Mouse (Mus musculus): ENCODE results near the gene 5730596B20Rik. TPM values are rescaled to one million over a fixed set of nuclear protein-coding genes. Genes with fewer than 3 reads are reported as not detected.
A peak's percentile ranks its signal among the peaks of the same experiment; 100 is the strongest.

5730596B20Rik gene
- polyA plus RNA-seq, 1 experiment from 2014 or later: 2.6 TPM

- peak overlapping the region; percentile 77 for H3K4me2 ChIP-seq
- H3K4me3 ChIP-seq (replicated peaks): peak overlapping the region; percentile 25
- 24% methylated on average over 5 of the region's 5 CpGs for WGBS
- H3K9me3 ChIP-seq: no peaks in the 10 kb centered on the region
- no peaks in the 10 kb centered on the region for H3K36me3 ChIP-seq
- peaks cover 34% of the 10 kb centered on the region for H3K4me1 ChIP-seq
- H3K27me3 ChIP-seq (replicated peaks): peaks cover 21% of the 10 kb centered on the region
- no peak for ATAC-seq (ENCODE audit: insufficient read depth, low FRiP score, low read depth)
- H3K9ac ChIP-seq: peak overlapping the region; percentile 32; the same call in 1 of the 2 replicates
- peak overlapping the region; percentile 97 for H3K27ac ChIP-seq
Observed at GRCm38 (mm10) chr6:52170898-52171223, 6.4 kb upstream of the 5730596B20Rik start.

- H3K27me3 ChIP-seq (replicated peaks): peaks cover 21% of the 10 kb centered on the region
- H3K4me1 ChIP-seq: peaks cover 32% of the 10 kb centered on the region
- peak overlapping the region; percentile 77 for H3K4me2 ChIP-seq
- no peaks in the 10 kb centered on the region for H3K9me3 ChIP-seq
- no peaks in the 10 kb centered on the region for H3K36me3 ChIP-seq
- ATAC-seq (ENCODE audit: insufficient read depth, low FRiP score, low read depth): no peak
- no peak overlapping the region for H3K4me3 ChIP-seq (replicated peaks)
- H3K9ac ChIP-seq: no peak overlapping the region
- peak overlapping the region; percentile 97 for H3K27ac ChIP-seq
- WGBS: 16% methylated on average over 4 of the region's 4 CpGs
Observed at GRCm38 (mm10) chr6:52171331-52171730, 6.0 kb upstream of the 5730596B20Rik start.

GRCm38 (mm10) chr6:52171938-52172337 is 5.4 kb upstream of the 5730596B20Rik start:
- Histone ChIP-seq H3K9ac (no peak overlapping the region), H3K27ac (peak overlapping the region; percentile 97), H3K9me3 (no peaks in the 10 kb centered on the region), H3K36me3 (no peaks in the 10 kb centered on the region), H3K4me3 (replicated peaks) (peak overlapping the region; percentile 41), H3K27me3 (replicated peaks) (peaks cover 21% of the 10 kb centered on the region), H3K4me1 (peaks cover 32% of the 10 kb centered on the region), H3K4me2 (peak overlapping the region; percentile 77)
- ATAC-seq (ENCODE audit: insufficient read depth, low FRiP score, low read depth): no peak
- 13% methylated on average over 7 of the region's 7 CpGs for WGBS

GRCm38 (mm10) chr6:52172501-52172900 is 4.8 kb upstream of the 5730596B20Rik start:
- WGBS: under 1% methylated on average over 35 of the region's 35 CpGs
- Histone ChIP-seq H3K36me3 (no peaks in the 10 kb centered on the region), H3K9ac (no peak overlapping the region), H3K4me3 (replicated peaks) (peak overlapping the region; percentile 41), H3K4me1 (peaks cover 31% of the 10 kb centered on the region), H3K27ac (peak overlapping the region; percentile 97), H3K4me2 (peak overlapping the region; percentile 77), H3K9me3 (no peaks in the 10 kb centered on the region), H3K27me3 (replicated peaks) (peaks cover 21% of the 10 kb centered on the region)
- peak; percentile 71 for ATAC-seq (ENCODE audit: insufficient read depth, low FRiP score, low read depth)

GRCm38 (mm10) chr6:52173648-52174047 is 3.6 kb upstream of the 5730596B20Rik start:
- Histone ChIP-seq H3K27ac (peak overlapping the region; percentile 97), H3K4me1 (peaks cover 29% of the 10 kb centered on the region), H3K4me2 (peak overlapping the region; percentile 77), H3K9me3 (no peaks in the 10 kb centered on the region), H3K9ac (no peak overlapping the region), H3K36me3 (no peaks in the 10 kb centered on the region), H3K27me3 (replicated peaks) (peaks cover 15% of the 10 kb centered on the region), H3K4me3 (replicated peaks) (peak overlapping the region; percentile 41)
- 3% methylated on average over 4 of the region's 4 CpGs for WGBS
- ATAC-seq (ENCODE audit: insufficient read depth, low FRiP score, low read depth): no peak

GRCm38 (mm10) chr6:52174968-52175751 is 2.1 kb upstream of the 5730596B20Rik start:
- Histone ChIP-seq H3K9ac (peak overlapping the region; percentile 71), H3K27ac (peak overlapping the region; percentile 96), H3K36me3 (no peaks in the 10 kb centered on the region), H3K4me2 (peak overlapping the region; percentile 59), H3K27me3 (replicated peaks) (peaks cover 12% of the 10 kb centered on the region; the same call in 1 of the 2 replicates), H3K4me1 (peaks cover 24% of the 10 kb centered on the region), H3K9me3 (no peaks in the 10 kb centered on the region), H3K4me3 (replicated peaks) (peak overlapping the region; percentile 60)
- WGBS: 2% methylated on average over 41 of the region's 41 CpGs
- peak; percentile 20; the same call in 1 of the 2 replicates for ATAC-seq (ENCODE audit: insufficient read depth, low FRiP score, low read depth)

GRCm38 (mm10) chr6:52175864-52176263 is 1.4 kb upstream of the 5730596B20Rik start:
- WGBS: under 1% methylated on average over 25 of the region's 35 CpGs
- Histone ChIP-seq H3K9me3 (no peaks in the 10 kb centered on the region), H3K27ac (peak overlapping the region; percentile 96), H3K9ac (peak overlapping the region; percentile 71; the same call in 1 of the 2 replicates), H3K36me3 (no peaks in the 10 kb centered on the region), H3K4me2 (peak overlapping the region; percentile 59), H3K27me3 (replicated peaks) (peaks cover 12% of the 10 kb centered on the region; the same call in 1 of the 2 replicates), H3K4me3 (replicated peaks) (peak overlapping the region; percentile 60), H3K4me1 (peaks cover 20% of the 10 kb centered on the region)
- no peak for ATAC-seq (ENCODE audit: insufficient read depth, low FRiP score, low read depth)

- H3K9me3 ChIP-seq: no peaks in the 10 kb centered on the region
- 1% methylated on average over 6 of the region's 6 CpGs for WGBS
- peaks cover 7% of the 10 kb centered on the region; the same call in 1 of the 2 replicates for H3K27me3 ChIP-seq (replicated peaks)
- H3K4me1 ChIP-seq: peaks cover 21% of the 10 kb centered on the region
- H3K9ac ChIP-seq: peak overlapping the region; percentile 71; the same call in 1 of the 2 replicates
- H3K4me2 ChIP-seq: peak overlapping the region; percentile 59
- H3K27ac ChIP-seq: peak overlapping the region; percentile 96
- no peak for ATAC-seq (ENCODE audit: insufficient read depth, low FRiP score, low read depth)
- peak overlapping the region; percentile 60 for H3K4me3 ChIP-seq (replicated peaks)
- no peaks in the 10 kb centered on the region for H3K36me3 ChIP-seq
Observed at GRCm38 (mm10) chr6:52176391-52176790, 907 bp upstream of the 5730596B20Rik start.

- Histone ChIP-seq H3K27ac (peak overlapping the region; percentile 96), H3K9ac (peak overlapping the region; percentile 66; the same call in 1 of the 2 replicates), H3K9me3 (no peaks in the 10 kb centered on the region), H3K27me3 (replicated peaks) (no peaks in the 10 kb centered on the region), H3K36me3 (no peaks in the 10 kb centered on the region), H3K4me3 (replicated peaks) (peak overlapping the region; percentile 60), H3K4me2 (peak overlapping the region; percentile 59), H3K4me1 (peaks cover 15% of the 10 kb centered on the region; the same call in 1 of the 2 replicates)
- 15% methylated on average over 9 of the region's 9 CpGs for WGBS
- ATAC-seq (ENCODE audit: insufficient read depth, low FRiP score, low read depth): no peak
Observed at GRCm38 (mm10) chr6:52177806-52178205, 508 bp downstream of the 5730596B20Rik start.

- ATAC-seq (ENCODE audit: insufficient read depth, low FRiP score, low read depth): no peak
Observed at GRCm38 (mm10) chr6:52178918-52179665, 1.8 kb downstream of the 5730596B20Rik start.

GRCm38 (mm10) chr6:52179690-52180089 is 2.4 kb downstream of the 5730596B20Rik start:
- Histone ChIP-seq H3K36me3 (no peaks in the 10 kb centered on the region), H3K4me1 (peaks cover 34% of the 10 kb centered on the region), H3K27me3 (replicated peaks) (0 out of 2 replicates have a peak, but pooled peaks cover 2% of the 10 kb centered on the region), H3K4me2 (peak overlapping the region; percentile 59), H3K9me3 (no peaks in the 10 kb centered on the region), H3K27ac (peak overlapping the region; percentile 96), H3K9ac (peak overlapping the region; percentile 19), H3K4me3 (replicated peaks) (peak overlapping the region; percentile 60)
- ATAC-seq (ENCODE audit: insufficient read depth, low FRiP score, low read depth): no peak
- WGBS: 12% methylated on average over 10 of the region's 10 CpGs

More at GRCm38 (mm10) chr6:52178918-52179665, 1.8 kb downstream of the 5730596B20Rik start:
- H3K4me3 ChIP-seq (replicated peaks): peak overlapping the region; percentile 60
- H3K4me2 ChIP-seq: peak overlapping the region; percentile 59
- H3K27ac ChIP-seq: peak overlapping the region; percentile 96
- peaks cover 28% of the 10 kb centered on the region for H3K4me1 ChIP-seq
- H3K27me3 ChIP-seq (replicated peaks): no peaks in the 10 kb centered on the region
- H3K9me3 ChIP-seq: no peaks in the 10 kb centered on the region
- H3K36me3 ChIP-seq: no peaks in the 10 kb centered on the region
- H3K9ac ChIP-seq: peak overlapping the region; percentile 24; the same call in 1 of the 2 replicates
- WGBS: 8% methylated on average over 4 of the region's 4 CpGs
